Mouse (Mus musculus): Measurements from ENCODE around the gene Gosr1. TPM values are rescaled to one million over a fixed set of nuclear protein-coding genes. Genes with fewer than 3 reads are reported as not detected.
"Not testable (repeated sequence)": the region's sequence is repeated elsewhere in the genome, so short reads cannot be mapped to it uniquely, and the experiment has no call there.

Gene Gosr1
- total RNA-seq (2014; fragmentation: Nextera tagmentation) = 11.7 and 24.6 TPM in 2 replicates
- 38.4 and 62.2 TPM in 2 replicates for total RNA-seq (2017)

- peak; percentile 100 for ATAC-seq (replicated peaks; ENCODE audit: low FRiP score, low TSS enrichment, poor library complexity, severe bottlenecking)
These were observed at the start of gene Gosr1 for GRCm38 (mm10) chr11:76763053-76763740. Gene Gosr1 (minus strand): TSS chr11:76763579.

GRCm38 (mm10) chr11:76810706-76811495 lies 47.5 kb upstream of the Gosr1 start:
- ATAC-seq (replicated peaks; ENCODE audit: low FRiP score, low TSS enrichment, poor library complexity, severe bottlenecking) = no peak

GRCm38 (mm10) chr11:76809450-76809849 lies 46.1 kb upstream of the Gosr1 start:
- ATAC-seq (replicated peaks; ENCODE audit: low FRiP score, low TSS enrichment, poor library complexity, severe bottlenecking) = no peak

GRCm38 (mm10) chr11:76808550-76808949 lies 45.2 kb upstream of the Gosr1 start:
- ATAC-seq (replicated peaks; ENCODE audit: low FRiP score, low TSS enrichment, poor library complexity, severe bottlenecking) = no peak

GRCm38 (mm10) chr11:76807007-76807679 lies 43.8 kb upstream of the Gosr1 start:
- no peak for ATAC-seq (replicated peaks; ENCODE audit: low FRiP score, low TSS enrichment, poor library complexity, severe bottlenecking)

GRCm38 (mm10) chr11:76806026-76806425 lies 42.6 kb upstream of the Gosr1 start:
- ATAC-seq (replicated peaks; ENCODE audit: low FRiP score, low TSS enrichment, poor library complexity, severe bottlenecking) = no peak

GRCm38 (mm10) chr11:76805072-76805471 lies 41.7 kb upstream of the Gosr1 start:
- ATAC-seq (replicated peaks; ENCODE audit: low FRiP score, low TSS enrichment, poor library complexity, severe bottlenecking) = not testable (repeated sequence)

GRCm38 (mm10) chr11:76803266-76803665 lies 39.9 kb upstream of the Gosr1 start:
- no peak for ATAC-seq (replicated peaks; ENCODE audit: low FRiP score, low TSS enrichment, poor library complexity, severe bottlenecking)

- ATAC-seq (replicated peaks; ENCODE audit: low FRiP score, low TSS enrichment, poor library complexity, severe bottlenecking) = no peak
These were observed 33.9 kb upstream of the Gosr1 start for GRCm38 (mm10) chr11:76797236-76797635.

- ATAC-seq (replicated peaks; ENCODE audit: low FRiP score, low TSS enrichment, poor library complexity, severe bottlenecking) = no peak
These were observed 31.9 kb upstream of the Gosr1 start for GRCm38 (mm10) chr11:76795326-76795725.

GRCm38 (mm10) chr11:76791331-76791730 lies 28.0 kb upstream of the Gosr1 start:
- ATAC-seq (replicated peaks; ENCODE audit: low FRiP score, low TSS enrichment, poor library complexity, severe bottlenecking) = no peak

- peak; percentile 61; the same call in 1 of the 2 replicates for ATAC-seq (replicated peaks; ENCODE audit: low FRiP score, low TSS enrichment, poor library complexity, severe bottlenecking)
These were observed 25.9 kb upstream of the Gosr1 start for GRCm38 (mm10) chr11:76789252-76789651.

- ATAC-seq (replicated peaks; ENCODE audit: low FRiP score, low TSS enrichment, poor library complexity, severe bottlenecking) = no peak
These were observed 12.2 kb upstream of the Gosr1 start for GRCm38 (mm10) chr11:76775533-76775932.

GRCm38 (mm10) chr11:76773811-76774210 lies 10.4 kb upstream of the Gosr1 start:
- no peak for ATAC-seq (replicated peaks; ENCODE audit: low FRiP score, low TSS enrichment, poor library complexity, severe bottlenecking)

- no peak for ATAC-seq (replicated peaks; ENCODE audit: low FRiP score, low TSS enrichment, poor library complexity, severe bottlenecking)
These were observed 7.2 kb upstream of the Gosr1 start for GRCm38 (mm10) chr11:76770566-76770965.

- no peak for ATAC-seq (replicated peaks; ENCODE audit: low FRiP score, low TSS enrichment, poor library complexity, severe bottlenecking)
These were observed 353 bp upstream of the Gosr1 start for GRCm38 (mm10) chr11:76763741-76764122.

GRCm38 (mm10) chr11:76752276-76752675 lies 11.1 kb downstream of the Gosr1 start:
- no peak for ATAC-seq (replicated peaks; ENCODE audit: low FRiP score, low TSS enrichment, poor library complexity, severe bottlenecking)

GRCm38 (mm10) chr11:76748819-76749218 lies 14.6 kb downstream of the Gosr1 start:
- no peak for ATAC-seq (replicated peaks; ENCODE audit: low FRiP score, low TSS enrichment, poor library complexity, severe bottlenecking)

GRCm38 (mm10) chr11:76745921-76746320 lies 17.5 kb downstream of the Gosr1 start:
- ATAC-seq (replicated peaks; ENCODE audit: low FRiP score, low TSS enrichment, poor library complexity, severe bottlenecking) = no peak

- ATAC-seq (replicated peaks; ENCODE audit: low FRiP score, low TSS enrichment, poor library complexity, severe bottlenecking) = no peak
These were observed 18.8 kb downstream of the Gosr1 start for GRCm38 (mm10) chr11:76744550-76744949.
